Mouse (Mus musculus) CH12.LX (cell line): ENCODE measurements around the gene Aif1l. TPM values are rescaled to one million over a fixed set of nuclear protein-coding genes. Genes with fewer than 3 reads are reported as not detected.

Experiments used
- DNase-seq: peaks from one replicate; pipeline ENCODE4 v3.0.0-alpha.2; 2013; ENCODE audit errors: extremely low read depth
- H3K27ac ChIP-seq: 2 replicates; pipeline ENCODE4 v1.5.1; 2012; ENCODE audit warnings: low read depth, mild to moderate bottlenecking, control low read depth, moderate library complexity; ENCODE audit not compliant: insufficient read depth
- H3K27me3 ChIP-seq: replicated peaks from 2 replicates; pipeline ENCODE3; 2012; ENCODE audit warnings: inconsistent platforms
- H3K36me3 ChIP-seq, 2 experiments: replicated peaks in 1 of 2; 2 replicates each; pipeline versions ENCODE3 to v1.6.1; 2012; ENCODE audit warnings: inconsistent platforms in 1 of 2, low read length in 1 of 2, mild to moderate bottlenecking in 1 of 2, mixed read lengths in 1 of 2, moderate library complexity in 1 of 2; ENCODE audit not compliant: control insufficient read depth in 1 of 2, insufficient read depth in 1 of 2
- H3K4me1 ChIP-seq, 2 experiments: 2 replicates each; pipeline ENCODE4 v1.6.1; 2012; ENCODE audit warnings: inconsistent platforms in 1 of 2, moderate library complexity in 1 of 2; ENCODE audit not compliant: insufficient read depth in 2 of 2, control insufficient read depth in 1 of 2
- H3K4me2 ChIP-seq: 2 replicates; pipeline ENCODE4 v1.6.1; 2012; ENCODE audit warnings: low read depth, mild to moderate bottlenecking, control low read depth; ENCODE audit not compliant: poor library complexity, insufficient read depth, severe bottlenecking
- H3K4me3 ChIP-seq, 3 experiments: fragments of 150-350 bp in 1 of 3; sonication (generic) in 1 of 3; replicated peaks in 1 of 3; 2 replicates each; pipeline versions ENCODE3 to v1.5.1; 2011 to 2012; ENCODE audit warnings: low read depth in 2 of 3, low read length in 2 of 3, mild to moderate bottlenecking in 2 of 3, moderate library complexity in 2 of 3, control low read depth in 1 of 3, improper control_type of control experiment in 1 of 3, inconsistent platforms in 1 of 3, mixed read lengths in 1 of 3; ENCODE audit not compliant: poor library complexity in 1 of 3
- H3K79me2 ChIP-seq: replicated peaks from 2 replicates; pipeline ENCODE4 v1.6.1; 2012; ENCODE audit warnings: mild to moderate bottlenecking, moderate library complexity; ENCODE audit not compliant: control insufficient read depth, poor library complexity, insufficient read depth, severe bottlenecking; ENCODE audit errors: extremely low read depth
- H3K9ac ChIP-seq: 2 replicates; pipeline ENCODE4 v1.6.1; 2012; ENCODE audit warnings: low read depth, mild to moderate bottlenecking, control low read depth, moderate library complexity; ENCODE audit not compliant: insufficient read depth
- H3K9me3 ChIP-seq: replicated peaks from 2 replicates; pipeline ENCODE3; 2012; ENCODE audit warnings: low read length, inconsistent platforms, mixed read lengths
- CHD1 ChIP-seq: IDR thresholded peaks from 2 replicates; pipeline ENCODE4 v1.6.1; 2012; ENCODE audit warnings: low read depth, low read length, improper control_type of control experiment, inconsistent platforms
- CHD2 ChIP-seq: IDR thresholded peaks from 2 replicates; pipeline ENCODE4 v1.6.1; 2011; ENCODE audit warnings: low read length, improper control_type of control experiment
- ETS1 ChIP-seq: conservative IDR thresholded peaks from 2 replicates; pipeline ENCODE4 v1.6.1; 2012; ENCODE audit warnings: low read depth, mild to moderate bottlenecking, inconsistent platforms, low read length, improper control_type of control experiment, moderate library complexity
- KAT2A ChIP-seq: IDR thresholded peaks from 2 replicates; pipeline ENCODE4 v1.6.1; 2012; ENCODE audit warnings: low read length, improper control_type of control experiment, inconsistent platforms; ENCODE audit not compliant: insufficient replicate concordance
- POLR2A ChIP-seq: IDR thresholded peaks from 2 replicates; pipeline ENCODE4 v1.6.1; 2011; ENCODE audit warnings: low read depth, mild to moderate bottlenecking, improper control_type of control experiment, low read length
- RAD21 ChIP-seq: IDR thresholded peaks from 2 replicates; pipeline ENCODE4 v1.6.1; 2011; ENCODE audit warnings: low read depth, mild to moderate bottlenecking, low read length, improper control_type of control experiment, moderate library complexity
- TCF12 ChIP-seq: IDR thresholded peaks from 2 replicates; pipeline ENCODE4 v1.6.1; 2014; ENCODE audit warnings: low read depth, mild to moderate bottlenecking, inconsistent platforms, low read length, improper control_type of control experiment
- ZC3H11A ChIP-seq: IDR thresholded peaks from 2 replicates; pipeline ENCODE4 v1.6.1; 2012; ENCODE audit warnings: low read depth, mild to moderate bottlenecking, inconsistent platforms, low read length, improper control_type of control experiment
- ZKSCAN1 ChIP-seq: IDR thresholded peaks from 2 replicates; pipeline ENCODE4 v1.6.1; 2012; ENCODE audit warnings: low read depth, inconsistent platforms, low read length, improper control_type of control experiment, borderline replicate concordance
- ZMIZ1 ChIP-seq: IDR thresholded peaks from 2 replicates; pipeline ENCODE4 v1.6.1; 2012; ENCODE audit warnings: low read depth, mild to moderate bottlenecking, inconsistent platforms, low read length, improper control_type of control experiment
- ZNF384 ChIP-seq: IDR thresholded peaks from 2 replicates; pipeline ENCODE4 v1.6.1; 2012; ENCODE audit warnings: low read depth, low read length, improper control_type of control experiment, inconsistent platforms
- dilution Hi-C: fragments of 300-500 bp; cut with MboI; formaldehyde crosslinking; loops from 2 replicates; pipeline ENCODE4 v1.14.3; 2020; ENCODE audit warnings: low sequenced_read_pairs; ENCODE audit not compliant: extremely low pct_unique_long_range_greater_than_20kb, extremely low pct_ligation_motif_present
- in situ Hi-C: fragments of 300-500 bp; cut with MboI; formaldehyde crosslinking; loops from 3 replicates; pipeline ENCODE4 v1.14.3; 2019; ENCODE audit warnings: low sequenced_read_pairs, low pct_ligation_motif_present, low pct_unique_long_range_greater_than_20kb, mixed read lengths
- polyA plus RNA-seq: library from polyadenylated mRNA; unstranded; fragments of >175 nt; gene quantifications from 2 replicates; pipeline ENCODE4 v1.2.1, GENCODE M21; 2012; ENCODE audit warnings: low read depth; ENCODE audit not compliant: insufficient read length
- total RNA-seq, 2 experiments: library from RNA; depleted of rRNA; stranded (reverse); fragments of 300-350 nt in 1 of 2; fragments of >200 nt in 1 of 2; gene quantifications; 2 replicates each; pipeline ENCODE4 v1.2.3; 2012 to 2014

Gene Aif1l
- total and polyA plus RNA-seq, 3 experiments, result 0.11 to 0.81 TPM; not detected in 1

DNA sequence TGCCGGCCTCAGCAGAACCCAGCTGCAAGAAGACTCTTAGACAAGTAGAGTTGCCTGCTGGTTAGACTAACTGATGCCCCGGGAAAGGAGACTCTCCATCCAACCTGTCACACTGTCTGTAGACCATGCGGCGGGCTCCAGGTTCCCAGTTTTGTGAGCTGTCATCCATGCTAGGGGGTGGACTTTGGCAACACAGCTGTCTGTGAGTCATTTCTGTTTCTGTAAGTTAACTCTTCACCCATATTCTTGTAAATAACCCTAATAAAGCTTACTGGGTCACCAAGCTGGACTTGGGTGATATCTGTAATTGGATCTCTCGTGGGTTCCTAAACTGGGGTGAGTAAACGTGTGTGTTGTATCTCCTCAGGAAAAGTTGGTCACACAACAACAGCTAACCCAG is 1.1 kb upstream of the Aif1l start:
- Histone ChIP-seq H3K9me3 (no peaks in the 10 kb centered on the region), H3K27ac (no peak overlapping the region), H3K9ac (no peak overlapping the region), H3K4me3 (no peak overlapping the region), H3K4me1 (peaks cover 5 to 6% of the 10 kb centered on the region in 2 experiments; a peak in 3 of 4 replicates), H3K36me3 (no peaks in the 10 kb centered on the region), H3K27me3 (peaks cover 91% of the 10 kb centered on the region), H3K79me2 (no peaks in the 10 kb centered on the region), H3K4me2 (no peak overlapping the region)
- no peak for TF ChIP-seq TCF12
- TF ChIP-seq KAT2A, result no peak
- in situ Hi-C loops, result no loop called here
- dilution Hi-C loops, result no loop called here
- no peak for DNase-seq

GRCm38 (mm10) chr2:31950966-31951365 is 1.0 kb downstream of the Aif1l start:
- in situ Hi-C loops, result no loop called here
- Histone ChIP-seq H3K4me2 (no peak overlapping the region), H3K27me3 (peaks cover 91% of the 10 kb centered on the region)

DNA sequence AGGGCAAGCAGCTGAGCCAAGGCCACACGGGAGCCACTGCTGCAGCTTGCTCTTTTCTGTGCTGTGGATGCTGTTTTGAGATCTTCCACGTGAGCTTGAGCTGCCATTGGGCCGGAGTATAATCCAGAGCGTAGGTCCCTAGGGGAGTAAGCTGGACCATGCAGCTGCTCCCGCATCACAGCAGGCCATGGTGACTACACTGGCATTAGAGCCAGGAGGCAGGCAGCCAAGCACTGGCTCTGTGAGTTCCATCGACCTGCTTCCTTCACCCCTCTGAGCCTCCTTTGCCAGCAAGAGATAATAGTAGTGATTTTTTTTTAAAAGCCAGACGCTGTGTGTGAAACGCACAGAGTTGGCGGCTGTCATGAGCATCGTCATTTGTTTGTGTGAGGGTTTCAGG is 2.3 kb downstream of the Aif1l start:
- H3K4me3 ChIP-seq, result no peak overlapping the region
- in situ Hi-C loops, result no loop called here

More at GRCm38 (mm10) chr2:31950966-31951365, 1.0 kb downstream of the Aif1l start:
- Histone ChIP-seq H3K27ac (no peak overlapping the region), H3K4me1 (peaks cover 5 to 6% of the 10 kb centered on the region in 2 experiments; a peak in 3 of 4 replicates), H3K79me2 (no peaks in the 10 kb centered on the region)
- TF ChIP-seq ZNF384 (no peak), ZKSCAN1 (no peak), CHD1 (no peak), CHD2 (no peak)
- TF ChIP-seq, all 38 proteins: peak for 0
- DNase-seq, result no peak
- Histone ChIP-seq H3K9ac (no peak overlapping the region), H3K4me3 (no peak overlapping the region), H3K9me3 (no peaks in the 10 kb centered on the region), H3K36me3 (no peaks in the 10 kb centered on the region)
- dilution Hi-C loops, result no loop called here

GRCm38 (mm10) chr2:31952725-31953124 is 2.8 kb downstream of the Aif1l start:
- H3K4me1 ChIP-seq, result peaks cover 5 to 6% of the 10 kb centered on the region in 2 experiments; a peak in 3 of 4 replicates
- H3K9ac ChIP-seq, result no peak overlapping the region
- no peak overlapping the region for H3K4me2 ChIP-seq
- no peaks in the 10 kb centered on the region for H3K36me3 ChIP-seq
- in situ Hi-C loops, result no loop called here
- TF ChIP-seq ETS1 (no peak), RAD21 (no peak), ZC3H11A (no peak)
- dilution Hi-C loops, result no loop called here
- no peak overlapping the region for H3K27ac ChIP-seq
- H3K9me3 ChIP-seq, result no peaks in the 10 kb centered on the region
- H3K79me2 ChIP-seq, result no peaks in the 10 kb centered on the region
- DNase-seq, result no peak
- peaks cover 93% of the 10 kb centered on the region for H3K27me3 ChIP-seq
- H3K4me3 ChIP-seq, result no peak overlapping the region

More for the DNA sequence above, 2.3 kb downstream of the Aif1l start:
- no peak for DNase-seq
- no peak overlapping the region for H3K4me2 ChIP-seq
- no peak for TF ChIP-seq ZMIZ1
- TF ChIP-seq POLR2A, result no peak
- TF ChIP-seq, all 38 proteins: peak for 0
- dilution Hi-C loops, result no loop called here
- Histone ChIP-seq H3K4me1 (peaks cover 5 to 6% of the 10 kb centered on the region in 2 experiments; a peak in 3 of 4 replicates), H3K27me3 (peaks cover 90% of the 10 kb centered on the region), H3K9me3 (no peaks in the 10 kb centered on the region), H3K9ac (no peak overlapping the region), H3K27ac (no peak overlapping the region), H3K36me3 (no peaks in the 10 kb centered on the region), H3K79me2 (no peaks in the 10 kb centered on the region)
